Mouse (Mus musculus) kidney, embryonic 14.5 days (tissue): Measurements from ENCODE around the gene Ripk4. TPM values are rescaled to one million over a fixed set of nuclear protein-coding genes. Genes with fewer than 3 reads are reported as not detected.

Source experiments
- ATAC-seq: fragments of 200-750 bp; cut with Nextera tagmentation; 2 replicates; pipeline ENCODE4 v1.8.0; 2017; ENCODE audit warnings: moderate number of reproducible peaks, mild to moderate bottlenecking, moderate TSS enrichment, moderate library complexity; ENCODE audit not compliant: low FRiP score, low TSS enrichment
- H3K27ac ChIP-seq: fragments of 300-500 bp; sonication (generic); 2 replicates; pipeline ENCODE4 v1.5.1; 2014; ENCODE audit warnings: low read depth, mild to moderate bottlenecking, low read length, moderate library complexity, mixed read lengths
- H3K27me3 ChIP-seq: fragments of 300-500 bp; sonication (generic); 2 replicates; pipeline ENCODE4 v1.6.1; 2014; ENCODE audit warnings: mild to moderate bottlenecking, low read length; ENCODE audit not compliant: control insufficient read depth, insufficient read depth
- H3K36me3 ChIP-seq: fragments of 300-500 bp; sonication (generic); 2 replicates; pipeline ENCODE4 v1.6.1; 2014; ENCODE audit warnings: low read length, mixed read lengths; ENCODE audit not compliant: control insufficient read depth, insufficient read depth
- H3K4me1 ChIP-seq: fragments of 300-500 bp; sonication (generic); 2 replicates; pipeline ENCODE4 v1.6.1; 2014; ENCODE audit warnings: low read length, mixed read lengths; ENCODE audit not compliant: control insufficient read depth, insufficient read depth
- H3K4me2 ChIP-seq: fragments of 300-500 bp; sonication (generic); replicated peaks from 2 replicates; pipeline ENCODE4 v1.6.1; 2014; ENCODE audit warnings: low read depth, mild to moderate bottlenecking, low read length
- H3K4me3 ChIP-seq: fragments of 300-500 bp; sonication (generic); 2 replicates; pipeline ENCODE4 v1.5.1; 2014; ENCODE audit warnings: mild to moderate bottlenecking, low read length
- H3K9ac ChIP-seq: fragments of 300-500 bp; sonication (generic); 2 replicates; pipeline ENCODE4 v1.6.1; 2014; ENCODE audit warnings: low read depth, mild to moderate bottlenecking, low read length, moderate library complexity
- H3K9me3 ChIP-seq: fragments of 300-500 bp; sonication (generic); 2 replicates; pipeline ENCODE4 v1.6.1; 2016; ENCODE audit warnings: low read length; ENCODE audit not compliant: control insufficient read depth
- WGBS: fragments of 180-500 bp; shearing (Covaris S2); extraction: QIAGEN DNeasy Blood & Tissue Kit; methylation state at CpG from one replicate; pipeline ENCODE4 v1.1.7; 2014; 5-methylcytosine and 5-hydroxymethylcytosine counted together
- polyA plus RNA-seq: library from polyadenylated mRNA; unstranded; fragments of >200 nt; fragmentation: Nextera tagmentation; extraction: Ambion mirVana; gene quantifications from 2 replicates; pipeline ENCODE4 v1.2.1, GENCODE M21; 2014

Ripk4 gene
- 4.6 and 7.7 TPM in 2 replicates for polyA plus RNA-seq

- H3K4me1 ChIP-seq: peaks cover 9% of the 10 kb centered on the region; the same call in 1 of the 2 replicates
- H3K4me3 ChIP-seq: peak within 1 kb of the TSS; percentile 51
- H3K9ac ChIP-seq: peak within 1 kb of the TSS; percentile 64
- H3K27me3 ChIP-seq: peaks cover 42% of the 10 kb centered on the region
- peak; percentile 91 for ATAC-seq
- peak within 1 kb of the TSS; percentile 82 for H3K4me2 ChIP-seq
- H3K36me3 ChIP-seq: no peaks in the 10 kb centered on the region
- H3K9me3 ChIP-seq: no peaks in the 10 kb centered on the region
- H3K27ac ChIP-seq: no peak within 1 kb of the TSS
- WGBS: under 1% methylated on average over 84 of the region's 88 CpGs
These were observed at the start of gene Ripk4 for GRCm38 (mm10) chr16:97763061-97763989. TSS of gene Ripk4 (minus strand) at chr16:97763787.

GRCm38 (mm10) chr16:97808881-97809280, 45.3 kb upstream of the Ripk4 start:
- no peak for ATAC-seq
- H3K4me2 ChIP-seq: no peak overlapping the region
- H3K9ac ChIP-seq: no peak overlapping the region
- WGBS: 93% methylated on average over 3 of the region's 3 CpGs
- no peak overlapping the region for H3K4me3 ChIP-seq
- H3K4me1 ChIP-seq: no peaks in the 10 kb centered on the region
- peaks cover 85% of the 10 kb centered on the region for H3K36me3 ChIP-seq
- no peaks in the 10 kb centered on the region for H3K27me3 ChIP-seq
- H3K9me3 ChIP-seq: no peaks in the 10 kb centered on the region
- no peak overlapping the region for H3K27ac ChIP-seq

- no peak overlapping the region for H3K4me2 ChIP-seq
- H3K9ac ChIP-seq: no peak overlapping the region
- no peaks in the 10 kb centered on the region for H3K27me3 ChIP-seq
- no peaks in the 10 kb centered on the region for H3K4me1 ChIP-seq
- no peak overlapping the region for H3K27ac ChIP-seq
- H3K9me3 ChIP-seq: no peaks in the 10 kb centered on the region
- H3K36me3 ChIP-seq: peaks cover 73% of the 10 kb centered on the region
- WGBS: 90% methylated on average over 3 of the region's 3 CpGs
- no peak overlapping the region for H3K4me3 ChIP-seq
- ATAC-seq: no peak
These were observed 42.1 kb upstream of the Ripk4 start for GRCm38 (mm10) chr16:97805646-97806045.

GRCm38 (mm10) chr16:97804680-97805547, 41.3 kb upstream of the Ripk4 start:
- Histone ChIP-seq H3K36me3 (peaks cover 73% of the 10 kb centered on the region), H3K4me1 (no peaks in the 10 kb centered on the region), H3K27ac (no peak overlapping the region), H3K9me3 (no peaks in the 10 kb centered on the region), H3K4me3 (no peak overlapping the region), H3K27me3 (no peaks in the 10 kb centered on the region), H3K4me2 (no peak overlapping the region), H3K9ac (no peak overlapping the region)
- 81% methylated on average over 7 of the region's 7 CpGs for WGBS
- no peak for ATAC-seq

- H3K36me3 ChIP-seq: peaks cover 82% of the 10 kb centered on the region
- H3K27ac ChIP-seq: no peak overlapping the region
- H3K9me3 ChIP-seq: no peaks in the 10 kb centered on the region
- H3K9ac ChIP-seq: no peak overlapping the region
- no peak overlapping the region for H3K4me2 ChIP-seq
- no peaks in the 10 kb centered on the region for H3K4me1 ChIP-seq
- no peak overlapping the region for H3K4me3 ChIP-seq
- WGBS: 95% methylated on average over 7 of the region's 7 CpGs
- no peaks in the 10 kb centered on the region for H3K27me3 ChIP-seq
- no peak for ATAC-seq
These were observed 34.6 kb upstream of the Ripk4 start for GRCm38 (mm10) chr16:97797950-97798869.

GRCm38 (mm10) chr16:97797212-97797611, 33.6 kb upstream of the Ripk4 start:
- peaks cover 86% of the 10 kb centered on the region for H3K36me3 ChIP-seq
- H3K4me1 ChIP-seq: no peaks in the 10 kb centered on the region

GRCm38 (mm10) chr16:97794256-97794655, 30.7 kb upstream of the Ripk4 start:
- H3K9ac ChIP-seq: no peak overlapping the region
- no peaks in the 10 kb centered on the region for H3K9me3 ChIP-seq
- H3K4me1 ChIP-seq: no peaks in the 10 kb centered on the region
- no peak overlapping the region for H3K4me3 ChIP-seq
- H3K36me3 ChIP-seq: peaks cover 66% of the 10 kb centered on the region
- H3K27ac ChIP-seq: no peak overlapping the region
- ATAC-seq: no peak
- 90% methylated on average over 6 of the region's 6 CpGs for WGBS
- no peaks in the 10 kb centered on the region for H3K27me3 ChIP-seq
- no peak overlapping the region for H3K4me2 ChIP-seq

More at GRCm38 (mm10) chr16:97797212-97797611, 33.6 kb upstream of the Ripk4 start:
- no peak overlapping the region for H3K27ac ChIP-seq
- ATAC-seq: no peak
- no peaks in the 10 kb centered on the region for H3K27me3 ChIP-seq
- no peak overlapping the region for H3K4me3 ChIP-seq
- no peak overlapping the region for H3K9ac ChIP-seq
- 94% methylated on average over 3 of the region's 3 CpGs for WGBS
- H3K4me2 ChIP-seq: no peak overlapping the region
- H3K9me3 ChIP-seq: no peaks in the 10 kb centered on the region

- Histone ChIP-seq H3K4me2 (no peak overlapping the region), H3K9ac (no peak overlapping the region), H3K36me3 (no peaks in the 10 kb centered on the region), H3K27ac (no peak overlapping the region), H3K4me1 (no peaks in the 10 kb centered on the region), H3K4me3 (no peak overlapping the region), H3K9me3 (no peaks in the 10 kb centered on the region), H3K27me3 (no peaks in the 10 kb centered on the region)
- 92% methylated on average over 5 of the region's 5 CpGs for WGBS
- no peak for ATAC-seq
These were observed 19.5 kb upstream of the Ripk4 start for GRCm38 (mm10) chr16:97783057-97783456.
